Mouse (Mus musculus): ENCODE data around the gene Slc26a9. TPM values are rescaled to one million over a fixed set of nuclear protein-coding genes. Genes with fewer than 3 reads are reported as not detected.

Slc26a9 gene
- polyA plus RNA-seq, 1 experiment from 2014 or later: 0.51 TPM

GRCm38 (mm10) chr1:131770656-131771055 is 26.8 kb downstream of the Slc26a9 start:
- ATAC-seq (replicated peaks; ENCODE audit: low FRiP score, low TSS enrichment, low read depth): no peak
- Histone ChIP-seq H3K36me3 (ENCODE audit: control insufficient read depth, insufficient read depth, low read length) (no peaks in the 10 kb centered on the region), H3K4me1 (replicated peaks; ENCODE audit: control insufficient read depth, insufficient read depth, low read length) (no peaks in the 10 kb centered on the region), H3K4me2 (ENCODE audit: low read length) (no peak overlapping the region), H3K9ac (ENCODE audit: low read length) (no peak overlapping the region), H3K27me3 (replicated peaks; ENCODE audit: control insufficient read depth, insufficient read depth, low read length) (no peaks in the 10 kb centered on the region), H3K27ac (ENCODE audit: low read depth) (no peak overlapping the region), H3K9me3 (ENCODE audit: control insufficient read depth, low read length) (no peaks in the 10 kb centered on the region), H3K4me3 (ENCODE audit: low read depth, low read length) (no peak overlapping the region)
- 74% methylated on average over 4 of the region's 4 CpGs for WGBS
- DNase-seq (ENCODE audit: low spot score): peak; percentile 31

GRCm38 (mm10) chr1:131771440-131771839 is 27.6 kb downstream of the Slc26a9 start:
- no peak for ATAC-seq (replicated peaks; ENCODE audit: low FRiP score, low TSS enrichment, low read depth)

GRCm38 (mm10) chr1:131794591-131794990 is 50.8 kb downstream of the Slc26a9 start:
- Histone ChIP-seq H3K4me1 (replicated peaks; ENCODE audit: control insufficient read depth, insufficient read depth, low read length) (no peaks in the 10 kb centered on the region; the same call in 1 of the 2 replicates), H3K4me2 (ENCODE audit: low read length) (no peak overlapping the region), H3K9me3 (ENCODE audit: control insufficient read depth, low read length) (no peaks in the 10 kb centered on the region), H3K27me3 (replicated peaks; ENCODE audit: control insufficient read depth, insufficient read depth, low read length) (0 out of 2 replicates have a peak, but pooled peaks cover 4% of the 10 kb centered on the region), H3K4me3 (ENCODE audit: low read depth, low read length) (no peak overlapping the region), H3K27ac (ENCODE audit: low read depth) (no peak overlapping the region), H3K36me3 (ENCODE audit: control insufficient read depth, insufficient read depth, low read length) (no peaks in the 10 kb centered on the region), H3K9ac (ENCODE audit: low read length) (no peak overlapping the region)
- 28% methylated on average over 3 of the region's 3 CpGs for WGBS
- no peak for DNase-seq (ENCODE audit: low spot score)
- ATAC-seq (replicated peaks; ENCODE audit: low FRiP score, low TSS enrichment, low read depth): no peak

More at GRCm38 (mm10) chr1:131771440-131771839, 27.6 kb downstream of the Slc26a9 start:
- H3K36me3 ChIP-seq (ENCODE audit: control insufficient read depth, insufficient read depth, low read length): no peaks in the 10 kb centered on the region
- no peak overlapping the region for H3K27ac ChIP-seq (ENCODE audit: low read depth)
- no peaks in the 10 kb centered on the region for H3K9me3 ChIP-seq (ENCODE audit: control insufficient read depth, low read length)
- no peak for DNase-seq (ENCODE audit: low spot score)
- H3K4me1 ChIP-seq (replicated peaks; ENCODE audit: control insufficient read depth, insufficient read depth, low read length): no peaks in the 10 kb centered on the region
- no peaks in the 10 kb centered on the region for H3K27me3 ChIP-seq (replicated peaks; ENCODE audit: control insufficient read depth, insufficient read depth, low read length)
- no peak overlapping the region for H3K9ac ChIP-seq (ENCODE audit: low read length)
- no peak overlapping the region for H3K4me2 ChIP-seq (ENCODE audit: low read length)
- no peak overlapping the region for H3K4me3 ChIP-seq (ENCODE audit: low read depth, low read length)

- H3K27me3 ChIP-seq (replicated peaks; ENCODE audit: control insufficient read depth, insufficient read depth, low read length): 0 out of 2 replicates have a peak, but pooled peaks cover 4% of the 10 kb centered on the region
- WGBS: 68% methylated on average over 3 of the region's 3 CpGs
- no peak for DNase-seq (ENCODE audit: low spot score)
- no peaks in the 10 kb centered on the region; the same call in 1 of the 2 replicates for H3K4me1 ChIP-seq (replicated peaks; ENCODE audit: control insufficient read depth, insufficient read depth, low read length)
- ATAC-seq (replicated peaks; ENCODE audit: low FRiP score, low TSS enrichment, low read depth): no peak
- no peak overlapping the region for H3K4me2 ChIP-seq (ENCODE audit: low read length)
- H3K9me3 ChIP-seq (ENCODE audit: control insufficient read depth, low read length): no peaks in the 10 kb centered on the region
- H3K27ac ChIP-seq (ENCODE audit: low read depth): no peak overlapping the region
- no peaks in the 10 kb centered on the region for H3K36me3 ChIP-seq (ENCODE audit: control insufficient read depth, insufficient read depth, low read length)
- no peak overlapping the region for H3K9ac ChIP-seq (ENCODE audit: low read length)
- no peak overlapping the region for H3K4me3 ChIP-seq (ENCODE audit: low read depth, low read length)
These were observed 51.3 kb downstream of the Slc26a9 start for GRCm38 (mm10) chr1:131795171-131795570.

GRCm38 (mm10) chr1:131797202-131797909 is 53.5 kb downstream of the Slc26a9 start, which contains the start of gene Pm20d1:
TSS of gene Pm20d1 (plus strand) at chr1:131797381.
- H3K4me2 ChIP-seq (ENCODE audit: low read length): peak within 1 kb of the TSS; percentile 46
- H3K27ac ChIP-seq (ENCODE audit: low read depth): no peak within 1 kb of the TSS
- H3K9me3 ChIP-seq (ENCODE audit: control insufficient read depth, low read length): no peaks in the 10 kb centered on the region
- H3K27me3 ChIP-seq (replicated peaks; ENCODE audit: control insufficient read depth, insufficient read depth, low read length): 0 out of 2 replicates have a peak, but pooled peaks cover 4% of the 10 kb centered on the region
- H3K9ac ChIP-seq (ENCODE audit: low read length): 0 out of 2 replicates have a peak within 1 kb of the TSS, but pooled peaks have one; percentile 22
- ATAC-seq (replicated peaks; ENCODE audit: low FRiP score, low TSS enrichment, low read depth) (peak; percentile 64; the same call in 1 of the 2 replicates), DNase-seq (ENCODE audit: low spot score) (peak; percentile 70)
- H3K36me3 ChIP-seq (ENCODE audit: control insufficient read depth, insufficient read depth, low read length): no peaks in the 10 kb centered on the region
- H3K4me3 ChIP-seq (ENCODE audit: low read depth, low read length): peak within 1 kb of the TSS; percentile 11
- no peaks in the 10 kb centered on the region; the same call in 1 of the 2 replicates for H3K4me1 ChIP-seq (replicated peaks; ENCODE audit: control insufficient read depth, insufficient read depth, low read length)
- 9% methylated on average over 26 of the region's 26 CpGs for WGBS

GRCm38 (mm10) chr1:131800001-131800400 is 56.2 kb downstream of the Slc26a9 start:
- 33% methylated on average over 1 of the region's 1 CpGs for WGBS
- H3K9me3 ChIP-seq (ENCODE audit: control insufficient read depth, low read length): no peaks in the 10 kb centered on the region
- DNase-seq (ENCODE audit: low spot score) (peak; percentile 20), ATAC-seq (replicated peaks; ENCODE audit: low FRiP score, low TSS enrichment, low read depth) (no peak)
- 0 out of 2 replicates have a peak, but pooled peaks cover 4% of the 10 kb centered on the region for H3K27me3 ChIP-seq (replicated peaks; ENCODE audit: control insufficient read depth, insufficient read depth, low read length)
- H3K9ac ChIP-seq (ENCODE audit: low read length): no peak overlapping the region
- H3K4me2 ChIP-seq (ENCODE audit: low read length): no peak overlapping the region
- no peaks in the 10 kb centered on the region for H3K36me3 ChIP-seq (ENCODE audit: control insufficient read depth, insufficient read depth, low read length)
- no peaks in the 10 kb centered on the region; the same call in 1 of the 2 replicates for H3K4me1 ChIP-seq (replicated peaks; ENCODE audit: control insufficient read depth, insufficient read depth, low read length)
- H3K4me3 ChIP-seq (ENCODE audit: low read depth, low read length): no peak overlapping the region
- no peak overlapping the region for H3K27ac ChIP-seq (ENCODE audit: low read depth)

- Histone ChIP-seq H3K4me1 (replicated peaks; ENCODE audit: control insufficient read depth, insufficient read depth, low read length) (no peaks in the 10 kb centered on the region; the same call in 1 of the 2 replicates), H3K27ac (ENCODE audit: low read depth) (no peak overlapping the region), H3K9ac (ENCODE audit: low read length) (no peak overlapping the region), H3K36me3 (ENCODE audit: control insufficient read depth, insufficient read depth, low read length) (no peaks in the 10 kb centered on the region), H3K9me3 (ENCODE audit: control insufficient read depth, low read length) (no peaks in the 10 kb centered on the region), H3K4me3 (ENCODE audit: low read depth, low read length) (no peak overlapping the region), H3K27me3 (replicated peaks; ENCODE audit: control insufficient read depth, insufficient read depth, low read length) (0 out of 2 replicates have a peak, but pooled peaks cover 4% of the 10 kb centered on the region), H3K4me2 (ENCODE audit: low read length) (no peak overlapping the region)
- DNase-seq (ENCODE audit: low spot score) (peak; percentile 28), ATAC-seq (replicated peaks; ENCODE audit: low FRiP score, low TSS enrichment, low read depth) (no peak)
- 97% methylated on average over 8 of the region's 8 CpGs for WGBS
These were observed 57.2 kb downstream of the Slc26a9 start for GRCm38 (mm10) chr1:131801071-131801470.

- Histone ChIP-seq H3K27ac (ENCODE audit: low read depth) (no peak overlapping the region), H3K27me3 (replicated peaks; ENCODE audit: control insufficient read depth, insufficient read depth, low read length) (0 out of 2 replicates have a peak, but pooled peaks cover 3% of the 10 kb centered on the region), H3K36me3 (ENCODE audit: control insufficient read depth, insufficient read depth, low read length) (no peaks in the 10 kb centered on the region), H3K4me3 (ENCODE audit: low read depth, low read length) (no peak overlapping the region), H3K4me1 (replicated peaks; ENCODE audit: control insufficient read depth, insufficient read depth, low read length) (no peaks in the 10 kb centered on the region; the same call in 1 of the 2 replicates), H3K9me3 (ENCODE audit: control insufficient read depth, low read length) (no peaks in the 10 kb centered on the region), H3K9ac (ENCODE audit: low read length) (no peak overlapping the region), H3K4me2 (ENCODE audit: low read length) (no peak overlapping the region)
- DNase-seq (ENCODE audit: low spot score): no peak
- 78% methylated on average over 5 of the region's 5 CpGs for WGBS
- no peak for ATAC-seq (replicated peaks; ENCODE audit: low FRiP score, low TSS enrichment, low read depth)
These were observed 58.8 kb downstream of the Slc26a9 start for GRCm38 (mm10) chr1:131802652-131803051.
